Mouse (Mus musculus): ENCODE results near the gene Ncbp3.

The Ncbp3 gene

DNA sequence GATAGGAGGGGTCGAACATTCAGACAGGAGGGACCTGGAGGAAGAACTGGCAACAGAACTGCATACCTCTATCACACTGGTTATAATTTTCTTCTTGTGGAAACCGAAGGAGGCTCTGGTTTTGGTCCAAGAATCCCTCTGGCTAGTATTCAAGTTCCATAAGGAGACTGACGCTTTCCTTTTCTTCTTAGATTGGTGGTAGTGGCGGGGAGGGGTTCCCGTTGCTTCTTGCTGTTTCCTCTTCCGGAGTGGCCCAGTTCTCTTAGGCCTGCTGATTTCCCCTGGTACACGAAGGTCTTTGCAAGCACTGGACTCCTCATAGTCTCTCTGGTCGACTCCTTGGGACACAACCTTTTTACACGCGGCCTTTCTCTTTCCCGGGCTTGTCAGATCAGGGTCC lies 89.5 kb downstream of the Ncbp3 start:
- no peak for DNase-seq (ENCODE audit: low read depth, low spot score)

DNA sequence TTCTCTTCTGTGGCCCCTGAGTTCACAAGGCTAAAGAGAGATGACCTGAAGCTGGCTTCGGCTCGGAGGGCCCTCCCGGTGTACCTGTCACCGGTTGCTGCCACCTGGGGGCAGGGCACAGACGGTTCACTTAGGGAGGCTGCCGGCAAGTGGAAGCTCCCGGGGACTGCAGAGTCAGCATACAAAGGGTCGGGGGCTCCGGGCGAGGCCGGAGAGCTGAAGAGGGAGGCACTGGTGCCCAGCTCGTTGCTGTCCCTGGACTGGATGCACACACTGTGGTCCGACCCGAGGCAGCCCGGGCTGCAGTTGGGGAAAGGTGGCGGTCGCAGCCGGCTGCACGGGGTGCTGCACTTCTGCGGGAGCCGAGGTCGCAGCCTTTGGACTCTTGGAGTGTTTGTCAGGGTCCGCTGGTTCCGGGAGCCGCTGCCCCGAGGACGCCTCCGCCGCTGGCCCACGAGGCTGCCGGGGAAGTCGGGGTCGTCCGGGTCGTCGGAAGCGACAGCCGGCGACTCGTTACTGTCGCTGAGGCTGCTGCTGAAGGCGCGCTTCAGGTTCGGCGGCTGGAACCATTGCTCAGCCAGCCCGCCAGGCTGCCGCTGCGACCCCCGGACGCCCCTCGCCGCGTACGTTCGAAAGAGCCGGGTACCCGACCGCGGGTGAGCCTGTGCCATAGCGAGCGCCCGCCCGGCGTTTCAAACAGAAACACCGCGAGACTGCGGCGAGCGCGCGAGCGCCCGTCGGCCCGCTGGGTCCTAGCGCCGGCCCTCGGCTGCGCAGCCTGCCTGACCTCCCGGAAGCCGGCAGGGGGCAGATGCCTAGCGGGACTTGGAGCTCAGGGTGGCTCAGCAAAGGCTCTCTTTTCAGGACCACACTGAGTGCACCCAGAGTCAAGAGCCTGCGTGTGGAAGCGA lies 90.3 kb downstream of the Ncbp3 start, which contains the start of gene Haspin:
Haspin (minus strand) TSS at position 704 of the 911 bp plus-strand sequence.
- peak; percentile 94 for DNase-seq (ENCODE audit: low read depth, low spot score)
